Mouse (Mus musculus): Measurements from ENCODE around the gene Tenm2. TPM values are rescaled to one million over a fixed set of nuclear protein-coding genes. Genes with fewer than 3 reads are reported as not detected.

Gene Tenm2
- total RNA-seq, 2 experiments from 2014 or later = 71.1 to 107 TPM

DNA sequence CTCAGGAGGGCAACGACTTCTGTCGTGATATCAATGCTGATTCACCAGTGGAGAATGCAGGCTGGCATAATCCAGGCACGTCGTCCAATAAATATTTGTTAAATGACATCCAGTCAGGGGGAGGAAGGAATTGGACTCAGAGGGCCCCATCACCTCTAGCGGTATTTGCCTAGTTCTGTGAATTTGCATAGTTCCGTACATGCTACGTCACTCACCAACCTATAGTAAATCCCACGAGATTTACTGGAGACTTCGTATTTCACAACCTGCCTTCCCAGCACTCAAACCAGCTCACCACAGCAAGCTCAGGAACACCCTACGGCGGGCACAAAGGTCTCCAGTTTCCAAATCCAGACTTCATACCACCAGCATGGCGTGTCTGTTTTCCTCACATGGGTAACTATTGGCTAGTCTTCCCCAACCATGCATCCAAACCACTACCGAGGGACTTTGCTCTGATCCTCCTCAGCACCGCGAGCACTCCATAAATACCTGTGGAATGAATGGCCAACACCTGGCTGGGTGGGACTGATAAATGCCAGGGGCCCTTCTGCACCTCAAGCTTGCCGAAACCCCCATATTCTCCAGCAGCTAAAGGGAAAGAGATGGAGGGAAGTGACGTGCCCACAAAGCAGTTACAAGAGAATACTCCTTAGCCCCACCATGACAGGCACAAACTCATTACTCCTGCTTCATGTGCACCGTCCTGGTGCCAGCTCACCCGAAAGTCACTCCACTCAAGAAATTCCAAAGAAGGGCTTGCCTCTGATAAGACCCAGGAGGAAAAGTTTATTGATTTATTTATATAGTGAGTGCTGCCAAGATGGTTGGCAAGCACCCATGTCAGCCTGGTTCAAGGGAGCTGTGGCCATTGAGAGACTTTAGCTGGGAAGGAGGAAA is 1264.7 kb downstream of the Tenm2 start:
- no peak for DNase-seq (ENCODE audit: low spot score in 2 of 2)
- intact Hi-C loops (cut with DNase I) = no loop called here

DNA sequence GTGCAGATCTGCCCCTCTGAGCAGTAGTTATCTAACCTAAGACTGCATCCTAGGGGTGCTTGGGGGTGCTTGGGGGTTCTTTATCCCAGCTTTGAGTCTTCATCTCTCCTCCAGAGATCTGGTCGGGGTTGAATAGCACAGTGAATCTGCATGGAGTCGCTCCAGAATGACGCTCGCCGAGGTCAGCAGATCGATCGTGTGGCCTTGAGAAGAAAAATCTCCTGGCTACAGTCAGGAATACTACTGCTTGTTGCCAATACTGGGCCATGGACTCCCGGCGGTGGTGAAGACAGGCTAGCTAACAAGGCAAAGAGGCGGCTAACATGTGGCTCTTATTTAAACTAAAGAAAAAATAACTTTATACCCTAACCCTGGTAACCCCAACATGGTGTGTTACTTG is 1267.5 kb downstream of the Tenm2 start:
- intact Hi-C loops (cut with DNase I) = no loop called here
- DNase-seq (ENCODE audit: low spot score in 2 of 2) = no peak

DNA sequence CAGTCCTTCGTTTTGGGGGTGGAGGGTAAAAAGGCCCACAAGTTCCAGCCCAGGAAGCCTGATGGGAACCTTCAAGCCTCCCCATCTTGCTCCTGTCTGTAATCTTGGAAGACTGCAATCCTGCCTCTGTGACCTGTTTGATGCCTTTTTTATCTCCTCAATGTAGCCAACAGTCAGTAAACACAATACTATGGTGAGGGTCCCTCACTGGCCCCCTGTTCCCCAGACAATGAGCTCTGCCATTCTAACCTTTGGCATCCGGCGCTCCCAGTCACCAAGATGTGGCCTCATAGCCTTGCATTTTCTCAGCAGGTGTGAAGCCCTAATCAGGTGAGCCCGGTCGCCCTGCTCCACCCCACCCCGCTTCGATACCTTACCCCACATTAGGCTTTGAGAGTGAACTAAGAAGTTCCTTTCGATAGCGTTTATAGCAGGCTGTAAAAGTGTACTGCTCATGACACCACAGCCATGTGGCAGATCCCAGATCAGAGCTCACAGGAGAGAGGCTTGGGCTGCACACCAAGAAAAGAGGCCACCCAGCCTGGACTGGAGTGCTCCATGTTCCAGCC is 1271.7 kb downstream of the Tenm2 start:
- no peak for DNase-seq (ENCODE audit: low spot score in 2 of 2)
- intact Hi-C loops (cut with DNase I) = no loop called here

DNA sequence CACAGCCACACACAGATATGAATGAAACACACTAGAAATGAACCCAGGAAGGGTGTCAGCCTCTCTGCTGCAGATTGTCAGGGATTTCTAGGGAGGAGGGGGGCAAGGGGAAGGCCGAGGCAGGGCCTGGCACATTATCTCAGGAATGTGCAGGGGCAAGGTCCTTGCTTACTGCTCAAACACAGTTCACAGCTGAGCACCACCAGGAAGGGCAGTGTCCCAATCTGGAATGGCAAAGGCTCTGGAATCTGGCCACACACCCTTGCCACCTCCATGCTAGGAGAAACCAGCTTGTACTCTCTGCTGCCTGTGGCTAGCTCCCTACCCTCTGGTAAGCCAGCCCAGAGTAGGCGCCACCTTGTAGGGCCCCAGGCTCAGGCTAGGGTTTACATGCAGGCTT is 1272.2 kb downstream of the Tenm2 start:
- intact Hi-C loops (cut with DNase I) = no loop called here
- no peak for DNase-seq (ENCODE audit: low spot score in 2 of 2)

DNA sequence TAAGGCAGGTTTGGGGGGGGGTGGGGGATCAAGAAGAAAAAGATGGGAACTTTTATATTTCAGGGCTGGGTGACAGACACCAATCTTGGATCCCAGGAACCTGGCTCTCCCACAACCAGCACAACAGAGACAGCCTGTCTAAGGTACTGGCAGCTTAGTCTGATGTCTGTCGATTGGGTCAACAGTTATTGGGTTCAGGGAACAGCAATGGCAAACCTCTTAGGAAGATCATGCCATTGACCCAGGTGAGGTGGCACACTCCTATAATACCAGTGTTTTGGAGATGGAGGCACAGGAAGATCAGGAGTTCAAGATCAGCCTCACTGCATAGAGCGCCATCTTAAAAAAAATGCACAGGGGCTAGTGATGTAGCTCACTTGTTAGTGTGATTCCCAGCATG is 1273.3 kb downstream of the Tenm2 start:
- no peak for DNase-seq (ENCODE audit: low spot score in 2 of 2)
- intact Hi-C loops (cut with DNase I) = no loop called here

DNA sequence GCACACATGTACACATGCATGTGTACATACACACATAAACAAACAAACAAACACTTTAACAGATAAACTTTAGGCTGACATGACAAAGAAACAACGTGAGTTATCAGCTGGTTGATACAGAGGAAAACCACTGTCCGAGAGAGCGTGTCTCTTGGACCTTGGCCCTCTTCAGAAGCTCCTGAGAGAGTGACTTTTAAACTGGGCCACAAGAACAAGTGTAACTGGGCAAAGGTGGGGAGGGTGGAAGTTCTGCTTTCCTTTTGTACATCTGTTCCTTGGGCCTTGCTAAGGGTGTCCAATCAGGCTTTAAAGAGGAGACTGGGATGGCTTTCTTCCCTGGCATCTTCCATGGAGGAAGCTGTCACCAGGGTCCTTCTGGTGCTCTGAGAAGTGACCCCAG is 1276.5 kb downstream of the Tenm2 start:
- intact Hi-C loops (cut with DNase I) = no loop called here
- DNase-seq (ENCODE audit: low spot score in 2 of 2) = no peak
